Mouse (Mus musculus): ENCODE measurements at regions not wholly inside any gene's neighbourhood (a gene's known extent, or its start where the extent isn't known, plus 50 kb on each side); places are given as distances from the start of the nearest gene placed in this dataset.

- TF ChIP-seq CTCF (IDR thresholded peaks at IDR 0.05; ENCODE audit: borderline replicate concordance, extremely low read depth, insufficient read depth, insufficient read length) (peak; percentile 45; the same call in 1 of the 2 replicates), POLR2A (IDR thresholded peaks at IDR 0.05; ENCODE audit: borderline replicate concordance, extremely low read depth, insufficient read depth, insufficient read length, poor library complexity, severe bottlenecking) (no peak)
These were observed 685.5 kb upstream of the Tenm3 start for GRCm38 (mm10) chr8:49529294-49529693.
